Mouse (Mus musculus): ENCODE measurements at regions not wholly inside any gene's neighbourhood (a gene's known extent, or its start where the extent isn't known, plus 50 kb on each side); places are given as distances from the start of the nearest gene placed in this dataset.
"Not testable (repeated sequence)": the region's sequence is repeated elsewhere in the genome, so short reads cannot be mapped to it uniquely, and the experiment has no call there.

DNA sequence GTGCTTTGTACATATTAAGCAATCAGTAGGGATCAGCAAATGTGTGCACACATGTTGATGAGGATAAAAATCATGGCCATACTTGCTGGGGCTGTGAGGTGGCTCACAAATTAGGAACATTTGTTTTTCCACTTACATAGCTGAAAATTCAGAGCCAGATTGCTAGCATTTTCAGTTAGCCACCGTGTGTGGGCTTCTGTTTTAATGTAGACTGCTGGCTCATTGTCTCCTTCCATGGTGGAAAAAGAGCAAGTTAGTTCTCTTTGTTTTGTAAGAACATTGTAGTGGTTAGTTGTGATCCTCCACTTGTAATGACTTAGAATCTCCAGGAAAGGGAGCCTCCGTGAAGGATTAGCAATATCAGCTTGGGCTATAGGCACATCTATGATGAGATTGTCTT, 107.2 kb upstream of the 4931417E11Rik start:
- Histone ChIP-seq H3K9ac (replicated peaks) (no peak overlapping the region), H3K4me1 (no peaks in the 10 kb centered on the region), H3K36me3 (no peaks in the 10 kb centered on the region), H3K27ac (replicated peaks) (no peak overlapping the region), H3K9me3 (no peaks in the 10 kb centered on the region), H3K4me2 (replicated peaks) (no peak overlapping the region), H3K4me3 (no peak overlapping the region), H3K27me3 (no peaks in the 10 kb centered on the region)
- no peak for ATAC-seq (ENCODE audit: low FRiP score, low read depth)
- WGBS: 74% methylated on average over 2 of the region's 2 CpGs

GRCm38 (mm10) chr6:73560000-73560399, 90.5 kb upstream of the 4931417E11Rik start:
- Histone ChIP-seq H3K4me1 (no peaks in the 10 kb centered on the region), H3K9me3 (no peaks in the 10 kb centered on the region), H3K9ac (replicated peaks) (no peak overlapping the region), H3K27ac (replicated peaks) (no peak overlapping the region), H3K4me3 (no peak overlapping the region), H3K27me3 (no peaks in the 10 kb centered on the region), H3K36me3 (no peaks in the 10 kb centered on the region), H3K4me2 (replicated peaks) (no peak overlapping the region)
- 78% methylated on average over 2 of the region's 2 CpGs for WGBS
- ATAC-seq (ENCODE audit: low FRiP score, low read depth): no peak

DNA sequence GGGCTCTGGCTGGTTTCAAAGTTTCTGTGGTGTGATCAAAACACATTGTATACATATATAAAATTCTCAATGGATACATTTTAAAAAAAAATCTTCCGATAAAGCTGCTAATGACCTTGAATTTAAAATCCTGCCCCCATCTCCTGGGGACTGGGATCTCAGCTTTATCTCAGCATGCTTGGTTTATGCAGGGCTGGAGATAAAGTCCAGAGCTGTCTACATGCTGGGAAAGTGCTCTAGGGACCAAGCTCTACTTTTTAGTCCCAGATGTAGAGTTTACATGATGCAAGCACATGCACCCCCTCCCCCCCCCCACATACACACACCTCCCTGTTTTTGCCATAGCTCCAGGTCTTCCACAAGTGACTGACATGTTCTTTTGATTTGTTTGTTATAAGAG, 61.1 kb upstream of the 4931417E11Rik start:
- H3K36me3 ChIP-seq: no peaks in the 10 kb centered on the region
- H3K9ac ChIP-seq (replicated peaks): no peak overlapping the region
- no peak overlapping the region for H3K4me3 ChIP-seq
- H3K4me1 ChIP-seq: peaks cover 5% of the 10 kb centered on the region; the same call in 1 of the 2 replicates
- H3K4me2 ChIP-seq (replicated peaks): no peak overlapping the region
- H3K27ac ChIP-seq (replicated peaks): no peak overlapping the region
- no peaks in the 10 kb centered on the region for H3K9me3 ChIP-seq
- 88% methylated on average over 1 of the region's 1 CpGs for WGBS
- no peaks in the 10 kb centered on the region for H3K27me3 ChIP-seq
- no peak for ATAC-seq (ENCODE audit: low FRiP score, low read depth)

DNA sequence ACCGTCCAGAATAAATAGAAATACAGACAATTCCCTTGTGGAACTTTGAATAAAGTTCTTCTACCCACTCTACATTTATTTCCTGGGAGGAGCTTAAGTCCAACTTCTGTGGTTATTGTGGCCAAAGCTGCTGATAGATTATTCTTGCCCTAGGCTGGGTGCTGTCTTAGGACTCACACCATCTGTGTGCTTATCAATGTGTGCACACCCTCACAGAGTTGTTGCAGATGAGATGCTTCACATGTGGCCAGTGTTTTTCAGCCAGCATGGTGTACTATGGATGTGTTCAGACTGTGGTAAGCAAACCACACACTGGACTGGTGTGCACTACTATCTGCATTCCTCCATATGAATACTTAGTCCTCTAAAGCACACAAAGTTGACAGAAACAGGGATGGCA, 60.6 kb upstream of the 4931417E11Rik start:
- H3K9ac ChIP-seq (replicated peaks): no peak overlapping the region
- WGBS: 94% methylated on average over 1 of the region's 1 CpGs
- no peak overlapping the region for H3K4me2 ChIP-seq (replicated peaks)
- ATAC-seq (ENCODE audit: low FRiP score, low read depth): no peak
- no peak overlapping the region for H3K4me3 ChIP-seq
- H3K27ac ChIP-seq (replicated peaks): no peak overlapping the region
- no peaks in the 10 kb centered on the region for H3K9me3 ChIP-seq
- H3K27me3 ChIP-seq: no peaks in the 10 kb centered on the region
- no peaks in the 10 kb centered on the region for H3K36me3 ChIP-seq
- peaks cover 5% of the 10 kb centered on the region; the same call in 1 of the 2 replicates for H3K4me1 ChIP-seq

DNA sequence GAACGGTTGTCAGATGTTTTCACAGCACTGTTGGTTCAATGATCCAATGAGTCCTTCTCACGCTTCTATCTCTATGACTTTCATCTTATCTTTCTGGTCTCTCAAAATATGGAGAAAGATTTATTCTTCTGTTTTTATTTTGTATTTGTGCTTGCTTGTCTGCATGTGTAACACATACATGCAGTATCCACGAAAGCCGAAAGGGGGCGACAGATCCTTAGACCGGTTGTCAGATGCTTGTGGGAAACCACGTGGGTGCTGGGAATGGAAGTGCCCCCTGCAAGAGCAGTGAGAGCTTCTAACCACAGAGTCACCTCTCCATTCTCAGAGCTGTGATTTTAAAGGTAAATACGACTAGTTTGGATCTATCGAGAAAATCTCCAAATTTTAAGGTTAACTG, 54.2 kb upstream of the 4931417E11Rik start:
- Histone ChIP-seq H3K9ac (replicated peaks) (no peak overlapping the region), H3K4me1 (no peaks in the 10 kb centered on the region; the same call in 1 of the 2 replicates), H3K27me3 (no peaks in the 10 kb centered on the region), H3K4me2 (replicated peaks) (no peak overlapping the region), H3K27ac (replicated peaks) (no peak overlapping the region), H3K36me3 (no peaks in the 10 kb centered on the region), H3K9me3 (no peaks in the 10 kb centered on the region), H3K4me3 (no peak overlapping the region)
- ATAC-seq (ENCODE audit: low FRiP score, low read depth): no peak
- 69% methylated on average over 9 of the region's 9 CpGs for WGBS

DNA sequence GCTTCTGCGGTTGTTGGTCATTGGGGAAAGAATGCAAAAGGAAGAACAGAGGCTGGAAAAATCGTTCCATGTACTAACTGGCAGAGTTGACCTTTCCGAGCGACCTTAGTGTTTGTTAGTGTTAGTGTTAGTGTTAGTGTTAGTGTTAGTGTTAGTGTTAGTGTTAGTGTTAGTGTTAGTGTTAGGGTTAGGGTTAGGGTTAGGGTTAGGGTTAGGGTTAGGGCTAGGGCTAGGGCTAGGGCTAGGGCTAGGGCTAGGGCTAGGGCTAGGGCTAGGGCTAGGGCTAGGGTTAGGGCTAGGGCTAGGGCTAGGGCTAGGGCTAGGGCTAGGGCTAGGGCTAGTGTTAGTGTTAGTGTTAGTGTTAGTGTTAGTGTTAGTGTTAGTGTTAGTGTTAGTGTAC, 50.4 kb upstream of the 4931417E11Rik start:
- not testable (repeated sequence) for H3K4me3 ChIP-seq; H3K27ac ChIP-seq (replicated peaks); H3K27me3 ChIP-seq; H3K4me2 ChIP-seq (replicated peaks); H3K9ac ChIP-seq (replicated peaks); H3K36me3 ChIP-seq; H3K4me1 ChIP-seq; H3K9me3 ChIP-seq; ATAC-seq (ENCODE audit: low FRiP score, low read depth)
- WGBS: 88% methylated on average over 4 of the region's 4 CpGs

All from midbrain, embryonic 12.5 days (tissue).